Mouse (Mus musculus) Patski (cell line): Measurements from ENCODE around the gene Xpnpep1. TPM values are rescaled to one million over a fixed set of nuclear protein-coding genes. Genes with fewer than 3 reads are reported as not detected.

Source experiments
- ATAC-seq: fragments of 100-300 bp; one replicate; pipeline ENCODE4 v1.8.0; 2021
- CTCF ChIA-PET: fragments of 350-600 bp; sonication (Branson Sonifier 250); formaldehyde crosslinking; loops from one replicate; lab custom pipeline; 2022; ENCODE audit warnings: inconsistent platforms; lab: Charles Lee
- POLR2A ChIA-PET: fragments of 350-600 bp; sonication (Branson Sonifier 250); formaldehyde crosslinking; loops from one replicate; lab custom pipeline; 2022; ENCODE audit warnings: antibody characterized with exemption, inconsistent platforms; lab: Charles Lee
- DNase-seq: peaks from one replicate; pipeline ENCODE4 v3.0.0-alpha.2; 2011; ENCODE audit warnings: low read depth, low spot score
- H3K27me3 ChIP-seq: fragments of 371-371 bp; one replicate; pipeline ENCODE4 v1.5.1; 2021
- CTCF ChIP-seq: fragments of 100-300 bp; IDR thresholded peaks from one replicate; pipeline ENCODE4 v1.5.1; 2021
- in situ Hi-C: fragments of 300-500 bp; cut with MboI; formaldehyde crosslinking; loops from 3 replicates; pipeline ENCODE4 v1.11.1; 2018; ENCODE audit warnings: low pct_unique_long_range_greater_than_20kb, mixed read lengths
- polyA plus RNA-seq: library from polyadenylated mRNA; unstranded; gene quantifications from one replicate; pipeline ENCODE4 v1.2.3, GENCODE M21; 2021

Gene Xpnpep1
- polyA plus RNA-seq, 1 experiment from 2014 or later, result 193 TPM

DNA sequence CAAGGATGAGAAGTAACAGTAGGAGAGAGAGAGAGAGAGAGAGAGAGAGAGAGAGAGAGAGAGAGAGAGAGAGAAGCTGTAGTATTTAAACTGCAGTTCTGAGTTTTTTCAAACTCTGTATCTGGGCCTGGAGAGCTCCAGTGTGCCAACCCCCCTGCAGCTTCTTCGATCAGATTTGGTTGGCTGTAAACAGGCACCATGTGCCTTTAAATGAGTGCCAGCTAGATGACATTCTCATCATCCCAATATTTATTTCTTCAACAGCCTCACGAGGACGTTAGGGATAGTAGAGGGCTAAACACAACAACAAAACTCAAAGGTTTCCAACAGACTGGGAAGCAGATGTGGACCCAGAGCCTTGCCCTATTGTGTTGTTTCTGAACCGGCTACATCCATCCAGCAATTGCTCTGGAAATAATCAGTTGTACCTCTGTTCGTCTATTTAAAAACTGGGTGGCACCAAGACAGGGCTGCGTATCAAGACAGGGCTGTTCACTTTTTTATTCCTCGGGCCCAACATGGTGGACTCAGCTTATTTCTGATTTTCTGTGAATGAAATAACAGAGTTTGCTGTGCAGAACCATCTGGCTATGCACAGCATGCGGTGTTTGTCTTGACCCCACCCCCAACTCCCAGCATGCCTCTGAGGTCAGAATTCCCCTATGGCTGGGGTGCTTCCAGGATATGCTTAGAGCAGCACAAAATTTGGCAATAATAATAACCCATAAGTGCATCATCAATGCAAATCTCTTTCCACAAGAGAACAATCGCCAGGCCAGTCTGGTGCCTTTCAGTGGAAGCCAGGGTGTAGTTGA, 38.5 kb upstream of the Xpnpep1 start:
- ATAC-seq, result no peak

DNA sequence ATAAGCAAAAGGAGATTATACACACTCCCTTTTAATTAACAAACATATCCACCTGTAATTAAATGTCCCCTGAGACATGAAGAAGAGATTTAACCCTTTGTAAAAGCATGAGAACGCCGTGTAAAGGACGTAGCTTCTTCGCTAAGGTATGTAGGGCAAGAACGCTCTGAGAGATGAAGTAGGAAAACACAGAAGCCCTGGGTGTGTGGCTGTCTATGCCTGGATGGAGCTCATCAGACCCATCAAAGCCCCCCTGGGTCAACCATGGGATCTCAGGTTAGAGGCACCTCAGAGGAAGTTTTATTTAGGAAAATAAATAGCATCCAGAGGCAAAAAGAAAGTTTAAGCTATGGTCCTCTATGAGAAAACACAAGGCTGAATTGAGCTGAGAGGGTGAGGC, 37.3 kb upstream of the Xpnpep1 start:
- in situ Hi-C loops, result no loop called here
- ChIA-PET POLR2A (interaction anchor here (0.6 kb wide), 1 partner anchor 44 kb away, joined by 3 read pairs; no protein-coding TSS in a partner anchor), CTCF (interaction anchor here (0.9 to 2.5 kb wide), 5 partner anchors 9 to 17 kb away, joined by 3 to 9 read pairs (median 3); no protein-coding TSS in a partner anchor)
- no peak for TF ChIP-seq CTCF
- no peak for DNase-seq
- H3K27me3 ChIP-seq, result no peaks in the 10 kb centered on the region
- ATAC-seq, result no peak

More for the DNA sequence above, 38.5 kb upstream of the Xpnpep1 start:
- no peaks in the 10 kb centered on the region for H3K27me3 ChIP-seq
- no peak for TF ChIP-seq CTCF
- in situ Hi-C loops, result no loop called here
- CTCF ChIA-PET, result interaction anchor here (0.9 to 2.5 kb wide), 5 partner anchors 8 to 16 kb away, joined by 3 to 9 read pairs (median 3); no protein-coding TSS in a partner anchor
- no peak for DNase-seq
- POLR2A ChIA-PET, result no interaction called here

DNA sequence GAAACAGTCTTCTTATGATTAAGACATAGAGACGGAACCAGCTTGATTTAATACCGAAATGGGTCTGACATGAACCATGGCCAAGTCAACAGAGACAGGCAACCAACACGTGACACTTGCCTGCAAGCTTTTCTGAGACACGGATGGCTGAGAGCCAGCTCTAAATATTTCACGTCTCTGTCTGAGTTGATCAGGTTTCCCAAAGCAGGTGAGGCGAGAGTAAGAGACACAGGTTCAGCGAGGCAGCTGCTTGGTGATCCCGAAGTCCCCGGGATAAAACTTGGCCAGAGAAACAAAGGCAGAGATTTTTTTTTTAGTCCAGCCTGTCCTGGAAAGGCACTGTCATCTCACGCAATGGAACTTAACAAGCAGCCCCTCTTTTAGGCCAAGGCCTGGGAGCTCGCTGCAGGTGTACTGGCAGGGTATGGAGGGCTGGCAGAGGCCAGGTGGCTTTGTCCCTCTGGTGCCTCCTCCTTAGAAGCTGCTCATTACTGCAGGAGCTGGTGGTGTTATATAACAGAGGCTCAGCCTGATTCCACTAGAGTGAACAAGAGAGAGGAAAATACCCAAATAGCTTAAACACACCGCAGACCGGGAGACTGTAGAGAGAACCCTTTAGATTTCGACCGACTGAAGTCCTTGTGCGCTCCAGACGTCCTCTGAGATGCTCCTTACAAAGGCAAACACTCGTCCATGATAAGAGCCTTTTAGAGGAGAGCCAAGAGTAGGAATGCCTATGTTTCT, 36.4 kb upstream of the Xpnpep1 start:
- DNase-seq, result no peak
- H3K27me3 ChIP-seq, result no peaks in the 10 kb centered on the region
- in situ Hi-C loops, result no loop called here
- no peak for TF ChIP-seq CTCF
- ATAC-seq, result no peak
- ChIA-PET POLR2A (interaction anchor here (0.6 kb wide), 1 partner anchor 43 kb away, joined by 3 read pairs; no protein-coding TSS in a partner anchor), CTCF (interaction anchor here (0.9 to 2.5 kb wide), 5 partner anchors 9 to 20 kb away, joined by 3 to 9 read pairs (median 7); no protein-coding TSS in a partner anchor)

DNA sequence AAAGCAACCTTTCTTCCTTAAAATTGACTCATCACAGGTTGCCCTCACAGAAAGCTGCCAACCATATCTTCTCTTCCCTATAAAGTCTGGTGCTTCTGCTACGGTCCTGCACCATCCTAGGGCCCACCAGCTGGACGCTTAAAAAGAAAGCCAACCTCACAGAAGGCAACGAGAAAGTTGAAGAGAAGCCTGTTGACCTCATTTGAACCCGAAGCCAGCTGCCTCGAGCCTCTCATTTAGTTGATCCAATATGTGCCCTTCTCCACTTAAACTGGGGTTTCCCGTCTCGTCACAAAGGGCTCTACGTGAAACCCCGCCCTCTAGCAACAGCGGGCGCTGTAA, 35.9 kb upstream of the Xpnpep1 start:
- DNase-seq, result no peak
- POLR2A ChIA-PET, result no interaction called here
- H3K27me3 ChIP-seq, result no peaks in the 10 kb centered on the region
- no peak for TF ChIP-seq CTCF
- no peak for ATAC-seq
- in situ Hi-C loops, result no loop called here
- CTCF ChIA-PET, result interaction anchor here (1.5 to 1.8 kb wide), 2 partner anchors 9 to 19 kb away, joined by 7 to 8 read pairs; no protein-coding TSS in a partner anchor

DNA sequence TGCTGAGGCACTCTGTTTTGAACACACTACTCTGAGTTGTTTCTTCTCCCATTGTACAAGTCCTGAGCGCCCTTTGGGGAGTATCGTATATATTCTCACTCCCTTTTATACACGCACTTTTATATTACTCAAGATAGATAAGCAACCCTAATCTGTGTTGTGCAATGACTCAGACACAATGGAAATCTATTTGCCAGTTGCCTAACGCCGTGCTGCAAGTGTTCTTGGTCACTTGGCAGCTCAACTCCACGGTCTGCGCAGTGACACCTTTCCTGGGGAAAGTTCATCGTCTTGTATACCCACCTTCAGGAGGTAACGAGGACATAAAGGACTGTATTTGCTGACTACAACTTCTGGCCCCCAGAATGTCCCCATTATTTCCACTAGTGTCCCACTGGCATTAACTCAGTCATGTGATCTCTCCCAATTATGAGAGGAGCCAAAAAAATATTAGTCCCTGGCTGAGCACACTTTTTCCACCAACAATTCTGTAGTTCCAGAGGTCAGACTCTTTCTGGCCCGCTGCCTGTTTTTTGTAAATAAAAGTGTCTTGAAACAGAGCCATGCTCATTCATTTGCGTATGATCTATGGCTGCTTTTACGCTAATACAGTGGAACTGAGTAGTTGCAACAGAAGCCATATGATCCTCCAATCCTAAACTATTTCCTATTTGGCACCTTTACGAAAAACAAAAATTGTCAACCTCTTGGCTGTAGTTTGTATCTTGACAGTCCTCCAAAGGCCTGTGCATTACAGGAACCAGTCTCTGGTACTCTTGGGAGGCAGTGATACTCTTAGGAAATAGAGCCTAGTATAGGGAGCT, 35.1 kb upstream of the Xpnpep1 start:
- ChIA-PET CTCF (interaction anchor here (1.5 to 1.8 kb wide), 2 partner anchors 8 to 19 kb away, joined by 7 to 8 read pairs; no protein-coding TSS in a partner anchor), POLR2A (no interaction called here)
- in situ Hi-C loops, result no loop called here
- H3K27me3 ChIP-seq, result no peaks in the 10 kb centered on the region
- ATAC-seq, result no peak
- no peak for TF ChIP-seq CTCF
- no peak for DNase-seq

DNA sequence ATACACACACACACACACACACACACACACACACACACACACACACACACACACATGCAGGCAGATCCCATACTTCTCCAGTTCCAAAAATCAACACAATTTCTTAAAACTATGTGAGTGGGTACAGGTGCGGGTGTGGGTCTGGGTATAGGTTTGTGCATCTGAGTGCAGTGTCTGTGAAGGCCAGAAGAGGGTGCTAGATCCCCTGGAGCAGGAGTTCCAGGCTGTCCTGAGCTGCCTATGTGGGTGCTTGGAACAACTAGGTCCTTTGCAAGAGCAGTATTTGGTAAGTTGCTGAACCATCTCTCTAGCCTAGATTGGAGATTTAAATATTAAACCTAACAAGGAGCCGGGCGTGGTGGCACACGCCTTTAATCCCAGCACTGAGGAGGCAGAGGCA, 33.5 kb upstream of the Xpnpep1 start:
- DNase-seq (no peak), ATAC-seq (no peak)
- no peaks in the 10 kb centered on the region for H3K27me3 ChIP-seq
- in situ Hi-C loops, result no loop called here
- CTCF ChIA-PET, result no interaction called here
- no peak for TF ChIP-seq CTCF
- POLR2A ChIA-PET, result no interaction called here

DNA sequence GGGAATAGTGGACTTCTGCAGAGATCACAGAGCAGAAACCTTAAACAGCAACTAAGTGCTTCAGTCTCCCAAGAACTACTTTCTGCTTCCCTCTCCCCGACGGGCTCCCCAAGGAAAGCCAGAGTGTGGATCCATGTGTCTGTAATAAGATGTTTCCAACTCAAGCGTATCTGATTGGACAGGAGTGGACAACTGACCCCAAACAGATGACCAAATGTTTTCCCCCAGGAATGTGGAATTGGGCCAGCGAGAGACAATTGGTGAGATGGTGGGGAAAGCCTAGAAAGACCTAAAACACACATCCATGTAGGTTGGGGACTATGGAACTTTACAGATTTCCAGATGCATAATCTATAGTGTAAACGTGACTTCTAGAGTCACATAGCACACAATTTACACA, 32.4 kb upstream of the Xpnpep1 start:
- in situ Hi-C loops, result no loop called here
- TF ChIP-seq CTCF, result no peak
- H3K27me3 ChIP-seq, result no peaks in the 10 kb centered on the region
- ChIA-PET POLR2A (no interaction called here), CTCF (no interaction called here)
- no peak for ATAC-seq
- no peak for DNase-seq

DNA sequence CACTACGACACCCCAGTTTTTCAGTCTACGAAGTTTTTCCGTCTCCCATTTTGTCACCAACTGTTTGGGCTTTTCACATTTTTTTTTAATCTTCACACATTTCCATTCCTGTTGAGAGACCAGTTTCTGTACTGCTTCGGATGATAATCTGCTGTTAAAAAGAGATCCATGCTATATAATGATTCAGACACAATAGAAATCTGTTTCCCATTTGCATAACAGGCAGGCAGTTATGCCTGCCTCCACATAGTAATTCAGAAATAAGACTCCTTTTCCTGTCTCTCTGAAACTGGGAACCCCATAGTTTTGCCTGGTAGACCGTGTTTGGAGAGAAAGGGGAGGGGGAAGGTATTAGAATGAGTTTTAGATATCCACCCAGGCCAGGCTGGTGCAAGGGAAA, 31.6 kb upstream of the Xpnpep1 start:
- in situ Hi-C loops, result no loop called here
- H3K27me3 ChIP-seq, result no peaks in the 10 kb centered on the region
- ATAC-seq (no peak), DNase-seq (no peak)
- TF ChIP-seq CTCF, result no peak
- CTCF ChIA-PET, result interaction anchor here (1.5 kb wide), 2 partner anchors 10 to 61 kb away, joined by 3 to 4 read pairs; no protein-coding TSS in a partner anchor
- POLR2A ChIA-PET, result no interaction called here

DNA sequence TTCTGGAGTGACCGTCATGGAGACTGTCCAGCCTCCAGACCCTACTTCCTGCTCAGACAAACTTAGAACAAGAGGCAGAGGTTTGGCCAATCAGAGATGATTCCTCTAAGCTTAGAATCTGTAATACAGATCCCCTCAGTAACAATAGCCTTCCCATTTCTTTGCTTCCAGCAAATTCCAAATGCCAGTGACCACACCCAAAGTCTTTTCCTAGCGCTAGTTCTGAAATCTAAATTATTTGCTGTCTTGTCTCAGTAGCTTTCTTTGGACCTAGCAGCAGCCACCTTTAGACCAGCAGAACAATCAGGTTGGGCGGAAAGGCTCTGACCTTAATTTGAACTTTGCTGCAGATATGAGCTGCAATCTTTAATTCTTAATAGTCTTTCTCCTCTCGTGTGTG, 30.9 kb upstream of the Xpnpep1 start:
- in situ Hi-C loops, result no loop called here
- no peaks in the 10 kb centered on the region for H3K27me3 ChIP-seq
- ChIA-PET POLR2A (no interaction called here), CTCF (interaction anchor here (0.8 to 2.0 kb wide), 6 partner anchors 9 to 62 kb away, joined by 3 to 4 read pairs (median 3); no protein-coding TSS in a partner anchor)
- no peak for TF ChIP-seq CTCF
- no peak for ATAC-seq
- no peak for DNase-seq

DNA sequence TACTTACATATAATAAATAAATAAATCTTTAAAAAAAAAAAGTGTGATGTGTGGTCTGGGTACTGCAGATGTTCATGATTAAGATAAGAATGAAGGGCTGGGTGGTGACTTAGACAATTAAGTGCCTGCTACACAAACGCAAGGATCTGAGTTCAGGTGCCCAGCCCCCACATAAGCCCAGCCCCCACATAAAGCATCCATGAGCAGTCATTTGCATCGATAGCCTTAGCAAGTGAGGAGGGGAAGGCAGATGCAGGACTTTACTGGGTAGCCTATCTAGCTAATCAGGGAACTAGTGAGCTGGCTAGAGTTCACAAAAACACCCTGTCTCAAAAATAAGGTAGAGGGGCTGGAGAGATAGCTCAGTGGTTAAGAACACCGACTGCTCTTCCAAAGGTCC, 29.4 kb upstream of the Xpnpep1 start:
- no peaks in the 10 kb centered on the region for H3K27me3 ChIP-seq
- ChIA-PET CTCF (interaction anchor here (2.0 kb wide), 1 partner anchor 30 kb away, joined by 4 read pairs; no protein-coding TSS in a partner anchor), POLR2A (no interaction called here)
- TF ChIP-seq CTCF, result no peak
- DNase-seq (no peak), ATAC-seq (no peak)
- in situ Hi-C loops, result no loop called here
